In the genomic region with DNA sequence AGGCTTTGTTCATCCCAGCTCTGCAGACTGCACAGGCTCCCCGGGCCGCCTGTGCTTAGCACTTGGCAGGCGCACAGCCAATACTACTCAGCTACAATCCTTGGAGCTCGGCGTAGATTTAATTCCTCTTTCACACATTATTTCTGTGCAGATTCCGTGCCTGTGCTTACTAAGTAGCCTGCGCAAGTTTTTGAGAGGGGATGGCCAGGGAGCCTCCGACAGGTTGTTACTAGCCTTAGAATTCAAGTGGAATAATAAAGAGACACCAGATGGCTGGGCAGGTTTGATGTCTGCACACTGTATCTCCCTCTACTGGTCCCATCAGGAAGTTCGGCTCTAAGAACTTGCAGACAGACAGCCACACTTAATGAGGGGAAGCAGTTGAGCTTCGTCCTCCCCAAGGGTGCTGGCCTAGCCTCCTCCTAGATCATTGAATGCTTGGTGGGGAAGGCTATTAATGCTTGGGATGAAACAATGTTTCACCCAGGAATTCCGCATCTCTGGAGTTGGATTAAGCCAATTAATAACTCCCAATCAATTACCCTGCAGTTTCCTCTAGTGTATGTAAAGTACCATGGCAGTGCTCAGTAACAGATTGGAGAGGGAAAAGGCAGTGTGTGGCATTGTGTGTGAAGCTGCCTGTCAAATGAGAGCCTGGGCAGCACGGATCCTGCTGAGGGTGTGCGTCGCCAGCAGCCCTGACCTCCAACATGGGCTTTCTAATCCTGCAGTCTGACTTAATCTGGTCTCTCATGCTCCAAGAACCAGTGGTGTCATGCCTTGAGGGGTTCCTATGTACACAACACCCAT, we compare ENCODE assay signal across 7 mouse cellular contexts.
DNase-seq lines count a peak whose midpoint lies in the region; ATAC-seq and TF ChIP-seq lines count a peak whose summit lies in the region.

No protein-coding gene starts in this region.

- peak in 1 of 2 experiments; percentile 24 for DNase-seq in spleen, adult 2 months (ENCODE audit: low read depth in 1 of 2, low spot score in 2 of 2)
- DNase-seq in spleen, adult 12 weeks (ENCODE audit: low spot score), result no peak
- DNase-seq in embryonic facial prominence, embryonic 14.5 days (ENCODE audit: low spot score), result peak; percentile 81
- DNase-seq in lung, embryonic 14.5 days, result peak; percentile 72
- peak; percentile 78 to 84 for DNase-seq in right cerebral cortex, adult 2 months (ENCODE audit: low spot score in 2 of 2)

- H3K4me2 ChIP-seq in embryonic facial prominence, embryonic 14.5 days (ENCODE audit: low read depth, low read length), result no peak overlapping the region
- no peak overlapping the region for H3K4me2 ChIP-seq in lung, embryonic 14.5 days

- H3K36me3 ChIP-seq in spleen, adult 2 months (ENCODE audit: control insufficient read depth, insufficient read depth, low read length), result peaks cover 2% of the 10 kb centered on the region; the same call in 1 of the 2 replicates
- H3K36me3 ChIP-seq in embryonic facial prominence, embryonic 14.5 days (ENCODE audit: control insufficient read depth, insufficient read depth, low read length), result no peaks in the 10 kb centered on the region
- H3K36me3 ChIP-seq in lung, embryonic 14.5 days (ENCODE audit: insufficient read depth), result no peaks in the 10 kb centered on the region

- H3K9me3 ChIP-seq in embryonic facial prominence, embryonic 14.5 days (ENCODE audit: control insufficient read depth, low read length), result no peaks in the 10 kb centered on the region
- H3K9me3 ChIP-seq in lung, embryonic 14.5 days (ENCODE audit: low read depth, low read length), result no peaks in the 10 kb centered on the region

- no peak overlapping the region for H3K4me3 ChIP-seq in spleen, adult 2 months (ENCODE audit: extremely low read depth, insufficient read depth, insufficient read length)
- H3K4me3 ChIP-seq in bone marrow macrophage, adult 2 months (ENCODE audit: insufficient read depth, low read length), result no peak overlapping the region
- no peak overlapping the region for H3K4me3 ChIP-seq in embryonic facial prominence, embryonic 14.5 days (ENCODE audit: low read depth, low read length)
- no peak overlapping the region for H3K4me3 ChIP-seq in lung, embryonic 14.5 days (ENCODE audit: low read depth, low read length)

- no peaks in the 10 kb centered on the region for H3K27me3 ChIP-seq in spleen, adult 2 months (ENCODE audit: control insufficient read depth, insufficient read depth, low read length)
- H3K27me3 ChIP-seq in embryonic facial prominence, embryonic 14.5 days (replicated peaks; ENCODE audit: control insufficient read depth, insufficient read depth, low read length), result no peaks in the 10 kb centered on the region
- H3K27me3 ChIP-seq in lung, embryonic 14.5 days (ENCODE audit: insufficient read depth, low read length), result no peaks in the 10 kb centered on the region

- no peaks in the 10 kb centered on the region for H3K4me1 ChIP-seq in spleen, adult 2 months (ENCODE audit: control insufficient read depth, insufficient read depth, insufficient read length)
- peaks cover 27% of the 10 kb centered on the region for H3K4me1 ChIP-seq in bone marrow macrophage, adult 2 months (ENCODE audit: control insufficient read depth, insufficient read depth, low read length)
- no peaks in the 10 kb centered on the region for H3K4me1 ChIP-seq in embryonic facial prominence, embryonic 14.5 days (ENCODE audit: control insufficient read depth, insufficient read depth, low read length)
- H3K4me1 ChIP-seq in lung, embryonic 14.5 days (ENCODE audit: insufficient read depth), result no peaks in the 10 kb centered on the region

- 71% methylated on average over 14 of the region's 14 CpGs for WGBS in spleen, adult 2 months
- WGBS in embryonic facial prominence, embryonic 14.5 days, result 59% methylated on average over 14 of the region's 14 CpGs
- WGBS in lung, embryonic 14.5 days, result 59% methylated on average over 14 of the region's 14 CpGs

- no peak overlapping the region for H3K27ac ChIP-seq in spleen, adult 2 months (ENCODE audit: insufficient read depth, low read length)
- no peak overlapping the region for H3K27ac ChIP-seq in bone marrow macrophage, adult 2 months (ENCODE audit: insufficient read depth, low read depth, low read length)
- no peak overlapping the region for H3K27ac ChIP-seq in embryonic facial prominence, embryonic 14.5 days (replicated peaks; ENCODE audit: low read depth, low read length)
- H3K27ac ChIP-seq in lung, embryonic 14.5 days (ENCODE audit: low read depth), result no peak overlapping the region

- ATAC-seq in embryonic facial prominence, embryonic 14.5 days (ENCODE audit: low read depth), result 0 out of 2 replicates have a peak, but pooled peaks have one; percentile 57
- ATAC-seq in inflammation-experienced regulatory T-cells, adult 6 months, result peak; percentile 61
- ATAC-seq in lung, embryonic 14.5 days (ENCODE audit: insufficient read depth), result no peak

- TF ChIP-seq CTCF in spleen, adult 2 months (IDR thresholded peaks at IDR 0.05; ENCODE audit: extremely low read depth, insufficient read depth, insufficient read length, insufficient replicate concordance), result peak; percentile 37; the same call in 1 of the 2 replicates
- peak; percentile 35; the same call in 1 of the 2 replicates for TF ChIP-seq CTCF in bone marrow macrophage, adult 2 months (IDR thresholded peaks at IDR 0.05; ENCODE audit: low read depth, low read length)
- TF ChIP-seq CTCF in lung, embryonic 14.5 days (IDR thresholded peaks at IDR 0.05; ENCODE audit: low read depth), result peak; percentile 72

- no peak for TF ChIP-seq POLR2A in spleen, adult 2 months (IDR thresholded peaks at IDR 0.05; ENCODE audit: low read depth, low read length)
- no peak for TF ChIP-seq POLR2A in bone marrow macrophage, adult 2 months (IDR thresholded peaks at IDR 0.05; ENCODE audit: borderline replicate concordance, low read depth, low read length)

- no peak overlapping the region for H3K9ac ChIP-seq in embryonic facial prominence, embryonic 14.5 days (ENCODE audit: low read depth, low read length)
- no peak overlapping the region for H3K9ac ChIP-seq in lung, embryonic 14.5 days
